Mouse (Mus musculus): ENCODE data around the gene Gspt2.
A peak's percentile ranks its signal among the peaks of the same experiment; 100 is the strongest.
"Not testable (repeated sequence)": the region's sequence is repeated elsewhere in the genome, so short reads cannot be mapped to it uniquely, and the experiment has no call there.

Gene Gspt2

GRCm38 (mm10) chrX:94635961-94636563 lies at the start of gene Gspt2:
TSS of gene Gspt2 (plus strand) at chrX:94636069.
- peak; percentile 26 for DNase-seq (ENCODE audit: low read depth)

- DNase-seq (ENCODE audit: low read depth), result no peak
These were observed 10.8 kb upstream of the Gspt2 start for GRCm38 (mm10) chrX:94624835-94625803.

GRCm38 (mm10) chrX:94636911-94637310 lies 1.0 kb downstream of the Gspt2 start:
- no peak for DNase-seq (ENCODE audit: low read depth)

- DNase-seq (ENCODE audit: low read depth), result no peak
These were observed 12.7 kb downstream of the Gspt2 start for GRCm38 (mm10) chrX:94648541-94648940.

GRCm38 (mm10) chrX:94657734-94658133 lies 21.9 kb downstream of the Gspt2 start:
- DNase-seq (ENCODE audit: low read depth), result no peak

DNA sequence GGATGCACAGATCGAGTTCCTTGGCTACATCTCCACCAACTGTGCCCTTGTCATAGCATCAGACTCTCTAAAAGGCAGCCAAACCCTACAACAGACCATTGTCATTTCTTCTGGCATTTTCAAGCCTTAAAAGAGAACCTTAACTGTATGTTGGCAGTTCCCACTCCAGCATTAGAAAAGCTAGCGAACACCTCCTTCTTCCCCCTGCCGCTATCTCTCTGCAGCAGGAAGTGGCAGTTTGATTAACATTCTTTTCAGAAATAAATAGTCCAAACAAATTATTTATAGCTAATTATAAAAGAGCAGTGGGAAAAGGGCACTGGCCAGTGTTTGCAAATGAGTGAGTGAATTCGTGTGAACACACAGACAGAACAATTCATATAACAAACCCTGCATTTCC lies 34.9 kb downstream of the Gspt2 start:
- DNase-seq (ENCODE audit: low read depth), result no peak

DNA sequence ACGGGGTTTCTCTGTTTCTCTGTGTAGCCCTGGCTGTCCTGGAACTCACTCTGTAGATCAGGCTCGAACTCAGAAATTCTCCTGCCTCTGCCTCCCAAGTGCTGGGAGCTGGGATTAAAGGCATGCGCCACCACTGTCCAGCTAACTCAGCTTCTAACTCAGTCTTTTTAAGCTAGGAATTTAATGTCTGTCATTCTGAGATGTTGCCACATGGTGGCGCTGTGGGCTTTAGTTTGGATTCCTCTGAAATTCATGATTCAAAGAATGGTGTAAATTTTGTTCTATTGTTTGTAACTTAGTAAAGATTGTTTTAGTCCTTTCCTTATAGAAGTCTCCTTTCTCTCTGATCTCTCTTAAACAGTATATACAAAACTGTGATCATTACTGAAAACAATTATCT lies 39.1 kb downstream of the Gspt2 start:
- peak; percentile 18 for DNase-seq (ENCODE audit: low read depth)

GRCm38 (mm10) chrX:94681581-94681980 lies 45.7 kb downstream of the Gspt2 start:
- not testable (repeated sequence) for DNase-seq (ENCODE audit: low read depth)

DNA sequence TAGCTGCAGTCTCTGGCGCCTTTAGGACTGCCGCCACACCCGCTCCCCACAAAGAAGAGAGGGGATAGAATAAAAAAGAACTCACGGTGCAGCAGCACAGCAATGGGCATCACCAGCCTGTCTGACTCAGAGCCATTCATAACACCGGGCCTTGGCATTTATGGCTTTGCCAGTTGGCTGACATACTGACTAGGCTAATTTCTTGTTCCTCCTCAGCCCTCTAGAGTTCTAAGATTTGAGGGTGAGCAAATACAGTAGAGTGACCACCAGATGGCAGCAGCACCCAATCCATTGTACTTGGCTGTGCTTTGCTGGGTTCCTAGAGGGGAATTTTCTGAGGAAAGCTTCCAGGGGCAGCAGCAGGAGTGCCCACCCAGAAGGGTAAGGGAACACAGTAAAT lies 53.7 kb downstream of the Gspt2 start:
- DNase-seq (ENCODE audit: low read depth), result not testable (repeated sequence)

Measured in fibroblast of lung, adult 2 months (primary cell).